Mouse (Mus musculus): Measurements from ENCODE around the gene Gm20695. TPM values are rescaled to one million over a fixed set of nuclear protein-coding genes. Genes with fewer than 3 reads are reported as not detected.

Gene Gm20695
- 0.69 and 1.4 TPM in 2 replicates for polyA plus RNA-seq (2012; rRNA removed)

- no peaks in the 10 kb centered on the region for H3K27me3 ChIP-seq (ENCODE audit: control insufficient read depth, insufficient read depth, low read length)
- TF ChIP-seq CTCF (IDR thresholded peaks at IDR 0.05; ENCODE audit: borderline replicate concordance, insufficient read depth, low read depth, low read length) (no peak), POLR2A (IDR thresholded peaks at IDR 0.05; ENCODE audit: borderline replicate concordance, insufficient read depth, low read length) (peak; percentile 68; the same call in 1 of the 2 replicates)
- WGBS, result under 1% methylated on average over 88 of the region's 88 CpGs
- H3K27ac ChIP-seq (ENCODE audit: insufficient read depth, low read length), result peak within 1 kb of the TSS; percentile 95
- peak within 1 kb of the TSS; percentile 99 for H3K4me3 ChIP-seq (replicated peaks; ENCODE audit: insufficient read depth, low read depth, low read length)
- DNase-seq, result peak; percentile 96
- H3K4me1 ChIP-seq (ENCODE audit: control insufficient read depth, insufficient read depth, low read length), result peaks cover 14% of the 10 kb centered on the region
Measured at GRCm38 (mm10) chr16:3884201-3885064, at the start of gene Gm20695, which contains the start of gene Zfp597. Gene Gm20695, plus strand, starts transcription at chr16:3884648. Gene Zfp597, minus strand, starts transcription at chr16:3884561.

GRCm38 (mm10) chr16:3835461-3835860, 49.0 kb upstream of the Gm20695 start:
- 69% methylated on average over 2 of the region's 2 CpGs for WGBS

GRCm38 (mm10) chr16:3839157-3839885, 45.1 kb upstream of the Gm20695 start:
- H3K4me1 ChIP-seq (ENCODE audit: control insufficient read depth, insufficient read depth, low read length), result no peaks in the 10 kb centered on the region
- no peaks in the 10 kb centered on the region for H3K27me3 ChIP-seq (ENCODE audit: control insufficient read depth, insufficient read depth, low read length)
- no peak for DNase-seq
- TF ChIP-seq CTCF (IDR thresholded peaks at IDR 0.05; ENCODE audit: borderline replicate concordance, insufficient read depth, low read depth, low read length), result peak; percentile 33; the same call in 1 of the 2 replicates
- no peak for TF ChIP-seq POLR2A (IDR thresholded peaks at IDR 0.05; ENCODE audit: borderline replicate concordance, insufficient read depth, low read length)
- no peak overlapping the region for H3K4me3 ChIP-seq (replicated peaks; ENCODE audit: insufficient read depth, low read depth, low read length)
- 48% methylated on average over 17 of the region's 17 CpGs for WGBS
- H3K27ac ChIP-seq (ENCODE audit: insufficient read depth, low read length), result no peak overlapping the region

More at GRCm38 (mm10) chr16:3835461-3835860, 49.0 kb upstream of the Gm20695 start:
- Histone ChIP-seq H3K27ac (ENCODE audit: insufficient read depth, low read length) (no peak overlapping the region), H3K27me3 (ENCODE audit: control insufficient read depth, insufficient read depth, low read length) (no peaks in the 10 kb centered on the region), H3K4me1 (ENCODE audit: control insufficient read depth, insufficient read depth, low read length) (no peaks in the 10 kb centered on the region), H3K4me3 (replicated peaks; ENCODE audit: insufficient read depth, low read depth, low read length) (no peak overlapping the region)
- DNase-seq, result no peak
- TF ChIP-seq CTCF (IDR thresholded peaks at IDR 0.05; ENCODE audit: borderline replicate concordance, insufficient read depth, low read depth, low read length) (no peak), POLR2A (IDR thresholded peaks at IDR 0.05; ENCODE audit: borderline replicate concordance, insufficient read depth, low read length) (no peak)

- no peaks in the 10 kb centered on the region for H3K27me3 ChIP-seq (ENCODE audit: control insufficient read depth, insufficient read depth, low read length)
- 4% methylated on average over 4 of the region's 4 CpGs for WGBS
- H3K4me1 ChIP-seq (ENCODE audit: control insufficient read depth, insufficient read depth, low read length), result no peaks in the 10 kb centered on the region; the same call in 1 of the 2 replicates
- TF ChIP-seq CTCF (IDR thresholded peaks at IDR 0.05; ENCODE audit: borderline replicate concordance, insufficient read depth, low read depth, low read length) (no peak), POLR2A (IDR thresholded peaks at IDR 0.05; ENCODE audit: borderline replicate concordance, insufficient read depth, low read length) (no peak)
- DNase-seq, result no peak
- no peak overlapping the region for H3K27ac ChIP-seq (ENCODE audit: insufficient read depth, low read length)
- H3K4me3 ChIP-seq (replicated peaks; ENCODE audit: insufficient read depth, low read depth, low read length), result no peak overlapping the region
Measured at GRCm38 (mm10) chr16:3842989-3843388, 41.5 kb upstream of the Gm20695 start.

GRCm38 (mm10) chr16:3843796-3844195, 40.7 kb upstream of the Gm20695 start:
- DNase-seq, result no peak
- 79% methylated on average over 1 of the region's 1 CpGs for WGBS
- no peaks in the 10 kb centered on the region for H3K27me3 ChIP-seq (ENCODE audit: control insufficient read depth, insufficient read depth, low read length)
- no peak overlapping the region for H3K27ac ChIP-seq (ENCODE audit: insufficient read depth, low read length)
- H3K4me3 ChIP-seq (replicated peaks; ENCODE audit: insufficient read depth, low read depth, low read length), result no peak overlapping the region
- TF ChIP-seq CTCF (IDR thresholded peaks at IDR 0.05; ENCODE audit: borderline replicate concordance, insufficient read depth, low read depth, low read length), result no peak
- TF ChIP-seq POLR2A (IDR thresholded peaks at IDR 0.05; ENCODE audit: borderline replicate concordance, insufficient read depth, low read length), result no peak
- no peaks in the 10 kb centered on the region; the same call in 1 of the 2 replicates for H3K4me1 ChIP-seq (ENCODE audit: control insufficient read depth, insufficient read depth, low read length)

- DNase-seq, result peak; percentile 94 to 98
Measured at GRCm38 (mm10) chr16:3846711-3847518, 37.5 kb upstream of the Gm20695 start, which contains the start of gene Zfp174. Gene Zfp174, plus strand, starts transcription at chr16:3847268.

GRCm38 (mm10) chr16:3847871-3848270, 36.6 kb upstream of the Gm20695 start:
- H3K4me1 ChIP-seq (ENCODE audit: control insufficient read depth, insufficient read depth, low read length), result no peaks in the 10 kb centered on the region; the same call in 1 of the 2 replicates
- H3K27me3 ChIP-seq (ENCODE audit: control insufficient read depth, insufficient read depth, low read length), result no peaks in the 10 kb centered on the region
- TF ChIP-seq CTCF (IDR thresholded peaks at IDR 0.05; ENCODE audit: borderline replicate concordance, insufficient read depth, low read depth, low read length) (no peak), POLR2A (IDR thresholded peaks at IDR 0.05; ENCODE audit: borderline replicate concordance, insufficient read depth, low read length) (no peak)
- H3K27ac ChIP-seq (ENCODE audit: insufficient read depth, low read length), result no peak overlapping the region
- 73% methylated on average over 4 of the region's 4 CpGs for WGBS
- DNase-seq, result no peak
- no peak overlapping the region for H3K4me3 ChIP-seq (replicated peaks; ENCODE audit: insufficient read depth, low read depth, low read length)

More at GRCm38 (mm10) chr16:3846711-3847518, 37.5 kb upstream of the Gm20695 start, which contains the start of gene Zfp174:
- WGBS, result 3% methylated on average over 38 of the region's 38 CpGs
- H3K27ac ChIP-seq (ENCODE audit: insufficient read depth, low read length), result peak within 1 kb of the TSS; percentile 33; the same call in 1 of the 2 replicates
- H3K27me3 ChIP-seq (ENCODE audit: control insufficient read depth, insufficient read depth, low read length), result no peaks in the 10 kb centered on the region
- TF ChIP-seq POLR2A (IDR thresholded peaks at IDR 0.05; ENCODE audit: borderline replicate concordance, insufficient read depth, low read length) (peak; percentile 79), CTCF (IDR thresholded peaks at IDR 0.05; ENCODE audit: borderline replicate concordance, insufficient read depth, low read depth, low read length) (no peak)
- H3K4me3 ChIP-seq (replicated peaks; ENCODE audit: insufficient read depth, low read depth, low read length), result peak within 1 kb of the TSS; percentile 90
- H3K4me1 ChIP-seq (ENCODE audit: control insufficient read depth, insufficient read depth, low read length), result no peaks in the 10 kb centered on the region; the same call in 1 of the 2 replicates

All from cerebellum, adult 2 months (tissue).